Mouse (Mus musculus): Measurements from ENCODE around the gene Wdr4. TPM values are rescaled to one million over a fixed set of nuclear protein-coding genes. Genes with fewer than 3 reads are reported as not detected.

The Wdr4 gene
- polyA plus RNA-seq, 1 experiment from 2014 or later, result 32.1 TPM

GRCm38 (mm10) chr17:31505013-31505412 is 14.8 kb downstream of the Wdr4 start:
- Histone ChIP-seq H3K9ac (peak overlapping the region; percentile 31; the same call in 1 of the 2 replicates), H3K4me3 (no peak overlapping the region)
- 31% methylated on average over 5 of the region's 5 CpGs for WGBS

DNA sequence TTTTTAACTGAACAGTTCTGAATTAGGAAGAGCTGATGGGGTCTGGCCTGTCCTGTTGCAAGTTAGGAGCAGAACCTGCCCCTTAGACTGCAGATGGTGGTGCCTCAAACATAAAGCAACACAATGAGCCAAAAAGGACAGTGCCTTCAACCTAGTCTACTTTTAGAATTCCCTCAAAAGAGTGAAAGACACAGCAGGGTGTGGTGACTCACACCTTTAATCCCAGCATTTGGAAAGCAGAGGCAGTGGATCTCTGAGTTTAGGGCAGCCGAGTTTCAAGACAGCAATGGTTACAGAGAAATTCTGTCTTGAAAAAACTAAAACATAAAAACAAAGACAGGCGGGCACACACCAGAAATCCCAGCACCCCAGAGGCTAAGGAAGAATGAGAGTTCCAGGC is 15.8 kb downstream of the Wdr4 start:
- Histone ChIP-seq H3K36me3 (peaks cover 94% of the 10 kb centered on the region), H3K27me3 (no peaks in the 10 kb centered on the region)
- WGBS, result 81% methylated on average over 2 of the region's 2 CpGs

More at GRCm38 (mm10) chr17:31505013-31505412, 14.8 kb downstream of the Wdr4 start:
- Histone ChIP-seq H3K9me3 (no peaks in the 10 kb centered on the region), H3K4me2 (no peak overlapping the region), H3K27ac (replicated peaks) (peak overlapping the region; percentile 46; the same call in 1 of the 2 replicates), H3K4me1 (replicated peaks) (peaks cover 10% of the 10 kb centered on the region), H3K36me3 (peaks cover 94% of the 10 kb centered on the region), H3K27me3 (no peaks in the 10 kb centered on the region)
- ATAC-seq (ENCODE audit: low read depth), result no peak

DNA sequence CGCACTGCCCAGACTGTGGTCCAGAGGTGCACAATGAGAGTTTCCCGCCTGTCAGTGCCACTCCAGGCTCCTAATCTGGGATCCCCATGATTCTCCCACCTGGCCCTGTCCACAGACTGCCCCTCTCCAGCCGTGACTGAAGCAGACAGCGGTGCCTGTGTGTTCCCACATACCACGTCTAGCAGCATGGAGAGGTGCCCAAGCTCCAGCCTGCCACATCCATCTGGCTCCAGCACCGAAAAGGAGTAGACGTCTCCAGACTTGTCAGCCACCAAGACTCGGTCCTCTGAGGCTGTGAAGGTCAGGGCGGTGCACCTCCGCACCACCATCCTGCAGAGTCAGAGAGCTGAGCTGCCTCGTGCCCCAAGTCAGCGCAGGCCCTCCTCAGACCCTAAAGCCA is 16.4 kb downstream of the Wdr4 start:
- Histone ChIP-seq H3K36me3 (peaks cover 94% of the 10 kb centered on the region), H3K4me1 (replicated peaks) (peaks cover 10% of the 10 kb centered on the region), H3K27ac (replicated peaks) (no peak overlapping the region), H3K9me3 (no peaks in the 10 kb centered on the region), H3K4me2 (no peak overlapping the region), H3K9ac (no peak overlapping the region), H3K4me3 (no peak overlapping the region), H3K27me3 (no peaks in the 10 kb centered on the region)
- no peak for ATAC-seq (ENCODE audit: low read depth)
- WGBS, result 97% methylated on average over 12 of the region's 12 CpGs

More for the DNA sequence above, 15.8 kb downstream of the Wdr4 start:
- Histone ChIP-seq H3K9ac (no peak overlapping the region), H3K27ac (replicated peaks) (no peak overlapping the region), H3K4me3 (no peak overlapping the region), H3K4me2 (no peak overlapping the region), H3K9me3 (no peaks in the 10 kb centered on the region), H3K4me1 (replicated peaks) (peaks cover 10% of the 10 kb centered on the region)
- no peak for ATAC-seq (ENCODE audit: low read depth)

GRCm38 (mm10) chr17:31502261-31502927 is 17.4 kb downstream of the Wdr4 start:
- WGBS, result 92% methylated on average over 12 of the region's 12 CpGs
- H3K36me3 ChIP-seq, result peaks cover 94% of the 10 kb centered on the region
- no peak for ATAC-seq (ENCODE audit: low read depth)

GRCm38 (mm10) chr17:31500908-31501307 is 18.9 kb downstream of the Wdr4 start:
- no peak for ATAC-seq (ENCODE audit: low read depth)
- 91% methylated on average over 3 of the region's 3 CpGs for WGBS
- no peaks in the 10 kb centered on the region for H3K9me3 ChIP-seq
- no peak overlapping the region for H3K27ac ChIP-seq (replicated peaks)
- H3K4me3 ChIP-seq, result no peak overlapping the region
- H3K4me2 ChIP-seq, result no peak overlapping the region
- no peaks in the 10 kb centered on the region for H3K27me3 ChIP-seq
- H3K9ac ChIP-seq, result no peak overlapping the region
- peaks cover 94% of the 10 kb centered on the region for H3K36me3 ChIP-seq
- H3K4me1 ChIP-seq (replicated peaks), result peaks cover 10% of the 10 kb centered on the region

More at GRCm38 (mm10) chr17:31502261-31502927, 17.4 kb downstream of the Wdr4 start:
- Histone ChIP-seq H3K27ac (replicated peaks) (no peak overlapping the region), H3K4me1 (replicated peaks) (peaks cover 10% of the 10 kb centered on the region), H3K9ac (no peak overlapping the region), H3K4me2 (no peak overlapping the region), H3K27me3 (no peaks in the 10 kb centered on the region), H3K4me3 (no peak overlapping the region), H3K9me3 (no peaks in the 10 kb centered on the region)

DNA sequence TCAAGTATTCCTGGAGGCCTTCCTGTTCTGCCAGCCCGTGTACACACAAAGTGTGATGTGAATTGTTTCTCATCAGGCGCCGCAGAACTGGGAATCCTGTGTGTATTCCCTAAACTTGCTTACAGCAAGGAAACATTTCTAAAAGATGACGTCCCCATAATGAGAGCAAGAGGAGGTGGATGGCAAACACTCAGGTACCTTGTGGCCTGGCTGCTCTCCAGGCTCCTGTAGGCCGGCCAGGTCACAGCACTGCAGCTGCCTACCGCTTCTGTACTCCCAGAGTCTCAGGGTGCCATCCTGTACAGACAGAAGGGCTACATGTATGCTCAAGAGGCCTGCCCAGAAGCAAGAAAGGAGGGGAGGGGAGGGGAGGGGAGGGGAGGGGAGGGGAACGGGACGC is 19.4 kb downstream of the Wdr4 start:
- Histone ChIP-seq H3K4me1 (replicated peaks) (peaks cover 9% of the 10 kb centered on the region), H3K4me3 (no peak overlapping the region), H3K4me2 (no peak overlapping the region), H3K27ac (replicated peaks) (no peak overlapping the region), H3K27me3 (no peaks in the 10 kb centered on the region), H3K36me3 (peaks cover 94% of the 10 kb centered on the region), H3K9me3 (no peaks in the 10 kb centered on the region), H3K9ac (no peak overlapping the region)
- ATAC-seq (ENCODE audit: low read depth), result no peak
- WGBS, result 92% methylated on average over 8 of the region's 8 CpGs

DNA sequence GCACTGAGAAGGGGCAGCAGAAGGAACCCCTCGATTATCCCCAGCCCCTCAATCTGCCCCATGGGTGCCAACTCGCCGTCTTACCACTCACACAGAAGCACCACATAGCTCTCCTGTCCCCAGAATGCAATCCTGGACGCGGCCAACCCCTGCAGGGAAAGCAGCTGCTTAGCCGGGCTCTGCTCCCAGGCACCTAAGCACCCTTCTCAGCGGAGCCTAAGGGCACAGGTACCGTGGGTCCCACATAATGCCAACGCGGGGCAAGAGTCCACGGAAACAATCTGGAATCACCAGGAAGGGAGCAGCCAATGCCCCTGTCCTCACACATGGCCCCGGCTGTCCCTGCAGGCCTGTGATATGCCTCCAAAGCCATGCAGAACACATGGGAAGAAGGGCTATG is 20.1 kb downstream of the Wdr4 start:
- peaks cover 2% of the 10 kb centered on the region; the same call in 1 of the 2 replicates for H3K4me1 ChIP-seq (replicated peaks)
- H3K27me3 ChIP-seq, result no peaks in the 10 kb centered on the region
- H3K36me3 ChIP-seq, result peaks cover 94% of the 10 kb centered on the region
- no peak overlapping the region for H3K4me3 ChIP-seq
- no peaks in the 10 kb centered on the region for H3K9me3 ChIP-seq
- no peak for ATAC-seq (ENCODE audit: low read depth)
- no peak overlapping the region for H3K27ac ChIP-seq (replicated peaks)
- 93% methylated on average over 12 of the region's 12 CpGs for WGBS
- no peak overlapping the region for H3K4me2 ChIP-seq
- no peak overlapping the region for H3K9ac ChIP-seq

GRCm38 (mm10) chr17:31497726-31498125 is 22.1 kb downstream of the Wdr4 start:
- 93% methylated on average over 6 of the region's 6 CpGs for WGBS
- H3K36me3 ChIP-seq, result peaks cover 74% of the 10 kb centered on the region
- H3K9ac ChIP-seq, result no peak overlapping the region
- no peak overlapping the region for H3K4me3 ChIP-seq
- no peaks in the 10 kb centered on the region for H3K9me3 ChIP-seq
- ATAC-seq (ENCODE audit: low read depth), result no peak
- H3K27ac ChIP-seq (replicated peaks), result no peak overlapping the region
- no peaks in the 10 kb centered on the region for H3K4me1 ChIP-seq (replicated peaks)
- no peak overlapping the region for H3K4me2 ChIP-seq
- H3K27me3 ChIP-seq, result no peaks in the 10 kb centered on the region

GRCm38 (mm10) chr17:31494989-31495388 is 24.8 kb downstream of the Wdr4 start:
- H3K9ac ChIP-seq, result no peak overlapping the region
- H3K9me3 ChIP-seq, result no peaks in the 10 kb centered on the region
- H3K4me3 ChIP-seq, result no peak overlapping the region
- H3K36me3 ChIP-seq, result peaks cover 49% of the 10 kb centered on the region
- H3K27me3 ChIP-seq, result no peaks in the 10 kb centered on the region
- no peak overlapping the region for H3K4me2 ChIP-seq
- ATAC-seq (ENCODE audit: low read depth), result no peak
- no peaks in the 10 kb centered on the region for H3K4me1 ChIP-seq (replicated peaks)
- H3K27ac ChIP-seq (replicated peaks), result no peak overlapping the region
- WGBS, result 87% methylated on average over 1 of the region's 1 CpGs

GRCm38 (mm10) chr17:31492416-31492815 is 27.4 kb downstream of the Wdr4 start:
- Histone ChIP-seq H3K4me1 (replicated peaks) (peaks cover 8% of the 10 kb centered on the region), H3K4me2 (no peak overlapping the region), H3K9me3 (no peaks in the 10 kb centered on the region), H3K9ac (no peak overlapping the region), H3K36me3 (peaks cover 24% of the 10 kb centered on the region), H3K4me3 (no peak overlapping the region), H3K27ac (replicated peaks) (no peak overlapping the region), H3K27me3 (no peaks in the 10 kb centered on the region)
- peak; percentile 75; the same call in 1 of the 2 replicates for ATAC-seq (ENCODE audit: low read depth)
- 2% methylated on average over 2 of the region's 2 CpGs for WGBS

- no peaks in the 10 kb centered on the region for H3K9me3 ChIP-seq
- no peaks in the 10 kb centered on the region for H3K27me3 ChIP-seq
- no peak for ATAC-seq (ENCODE audit: low read depth)
- no peak overlapping the region for H3K27ac ChIP-seq (replicated peaks)
- peaks cover 17% of the 10 kb centered on the region for H3K4me1 ChIP-seq (replicated peaks)
- no peak overlapping the region for H3K9ac ChIP-seq
- H3K36me3 ChIP-seq, result peaks cover 14% of the 10 kb centered on the region
- H3K4me2 ChIP-seq, result no peak overlapping the region
- H3K4me3 ChIP-seq, result no peak overlapping the region
Observed at GRCm38 (mm10) chr17:31491355-31491754, 28.4 kb downstream of the Wdr4 start.

GRCm38 (mm10) chr17:31487433-31488060 is 32.2 kb downstream of the Wdr4 start:
- Histone ChIP-seq H3K9me3 (no peaks in the 10 kb centered on the region), H3K36me3 (no peaks in the 10 kb centered on the region), H3K27me3 (no peaks in the 10 kb centered on the region), H3K9ac (no peak overlapping the region), H3K4me3 (no peak overlapping the region), H3K4me1 (replicated peaks) (peaks cover 17% of the 10 kb centered on the region), H3K4me2 (no peak overlapping the region), H3K27ac (replicated peaks) (no peak overlapping the region)
- no peak for ATAC-seq (ENCODE audit: low read depth)
- WGBS, result 22% methylated on average over 6 of the region's 6 CpGs

Data from neural tube, embryonic 13.5 days (tissue).